Mouse (Mus musculus) large intestine, adult 2 months (tissue): ENCODE data around the gene Cdc42ep1. TPM values are rescaled to one million over a fixed set of nuclear protein-coding genes. Genes with fewer than 3 reads are reported as not detected.

ENCODE experiments used
- polyA plus RNA-seq: library from polyadenylated mRNA; depleted of rRNA; stranded (reverse); fragments of >200 nt; gene quantifications from 2 replicates; pipeline ENCODE4 v1.2.3, GENCODE M21; 2012; rRNA removed

The Cdc42ep1 gene
- polyA plus RNA-seq, 1 experiment, result 25.7 TPM

Other genes starting within 250 kb of the Cdc42ep1 start
- 13.0 and 16.3 TPM in 2 replicates for gene Cyth4, start 245.6 kb upstream of the Cdc42ep1 start, polyA plus RNA-seq
- gene Elfn2, start 123.9 kb upstream of the Cdc42ep1 start, polyA plus RNA-seq, result 0.18 and 0.24 TPM in 2 replicates
- gene Mfng, start 69.1 kb upstream of the Cdc42ep1 start, polyA plus RNA-seq, result 8.6 and 8.8 TPM in 2 replicates
- gene Card10, start 39.6 kb upstream of the Cdc42ep1 start, polyA plus RNA-seq, result 19.4 and 24.2 TPM in 2 replicates
- 4,393 and 4,778 TPM in 2 replicates for gene Lgals2, start 12.9 kb downstream of the Cdc42ep1 start, polyA plus RNA-seq
- gene Gga1, start 34.6 kb downstream of the Cdc42ep1 start, polyA plus RNA-seq, result 62.7 and 72.9 TPM in 2 replicates
- 0.11 and 0.14 TPM in 2 replicates for gene Gm49510, start 57.0 kb downstream of the Cdc42ep1 start, polyA plus RNA-seq
- 24.7 and 35.2 TPM in 2 replicates for gene Sh3bp1, start 57.1 kb downstream of the Cdc42ep1 start, polyA plus RNA-seq
- gene Pdxp, start 71.3 kb downstream of the Cdc42ep1 start, polyA plus RNA-seq, result 3.6 and 4.0 TPM in 2 replicates
- 233 and 310 TPM in 2 replicates for gene Lgals1, start 84.1 kb downstream of the Cdc42ep1 start, polyA plus RNA-seq
- 18.9 and 19.6 TPM in 2 replicates for gene Nol12, start 92.3 kb downstream of the Cdc42ep1 start, polyA plus RNA-seq
- gene Triobp, start 105.1 kb downstream of the Cdc42ep1 start, polyA plus RNA-seq, result 45.2 and 70.2 TPM in 2 replicates
- gene H1f0, start 185.8 kb downstream of the Cdc42ep1 start, polyA plus RNA-seq, result 96.0 and 140 TPM in 2 replicates
- gene Galr3, start 199.3 kb downstream of the Cdc42ep1 start, polyA plus RNA-seq, result 0.33 and 1.0 TPM in 2 replicates
- gene Ankrd54, start 220.3 kb downstream of the Cdc42ep1 start, polyA plus RNA-seq, result 50.8 and 60.9 TPM in 2 replicates
- gene Eif3l, start 232.6 kb downstream of the Cdc42ep1 start, polyA plus RNA-seq, result 135 and 171 TPM in 2 replicates